Mouse (Mus musculus) olfactory bulb, adult 2 months (tissue): Measurements from ENCODE around the gene Rbbp8nl.

Experiments
- CTCF ChIP-seq: fragments of 200-500 bp; IDR thresholded peaks from 2 replicates; pipeline ENCODE4 v1.5.1; 2012; ENCODE audit warnings: low read depth, mild to moderate bottlenecking, low read length, moderate library complexity; ENCODE audit not compliant: insufficient read depth
- POLR2A ChIP-seq: fragments of 200-500 bp; IDR thresholded peaks from 2 replicates; pipeline ENCODE4 v1.6.1; 2012; ENCODE audit warnings: mild to moderate bottlenecking, low read depth, low read length, moderate library complexity; ENCODE audit not compliant: insufficient read depth

DNA sequence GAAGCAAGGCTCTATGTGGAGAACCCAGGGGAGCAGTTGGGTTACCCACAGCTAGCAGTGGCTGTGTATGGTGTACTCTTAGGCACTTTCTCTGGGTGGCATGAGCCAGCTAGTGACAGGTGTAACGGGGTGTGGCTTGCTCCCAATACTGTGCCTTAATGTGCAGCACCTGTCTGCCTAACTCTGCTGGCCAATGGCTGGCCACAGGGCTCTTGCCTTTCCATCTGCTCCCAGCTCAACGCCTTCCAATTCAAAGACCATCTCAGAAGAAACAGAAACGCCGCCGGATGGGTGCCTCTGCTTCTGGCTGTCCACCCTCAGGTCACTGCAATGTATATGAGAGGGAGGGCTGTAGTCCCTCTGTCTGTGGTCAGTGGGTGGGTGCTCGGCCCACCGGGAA, 27.8 kb downstream of the Rbbp8nl start:
- TF ChIP-seq POLR2A, result no peak
- TF ChIP-seq CTCF, result no peak
